Mouse (Mus musculus) Muller cell, postnatal 12 days (primary cell): ENCODE data around the gene Hpca.

Experiments
- DNase-seq: peaks from one replicate; pipeline ENCODE4 v3.0.0-alpha.2; 2015; ENCODE audit errors: inconsistent ontology term

Gene Hpca

DNA sequence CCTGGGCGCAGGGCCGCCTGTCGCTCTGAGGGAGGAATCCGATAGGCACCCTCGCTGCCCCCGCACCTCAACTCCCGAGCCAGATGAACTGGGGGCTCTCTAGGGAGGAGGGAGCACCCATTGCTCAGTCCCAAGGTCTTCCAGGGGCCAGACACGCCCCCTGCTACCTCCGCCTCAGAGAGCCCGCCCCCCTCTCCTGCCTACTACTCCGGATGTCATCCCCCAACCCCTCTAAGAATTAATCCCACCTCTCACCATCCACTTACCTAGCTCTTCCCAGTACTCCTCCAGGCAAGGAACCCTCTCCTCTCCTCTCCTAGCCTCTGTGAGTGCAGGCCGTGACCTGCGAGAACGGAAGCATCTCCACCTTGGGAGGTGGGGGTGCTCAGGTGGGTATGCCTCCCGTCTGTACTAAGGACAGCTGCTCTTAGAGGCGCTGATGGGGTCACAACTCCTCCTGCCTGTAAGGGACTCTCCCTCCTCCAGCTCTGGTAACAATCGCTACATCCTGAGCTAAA is at the start of gene Hpca:
Gene Hpca, minus strand, starts transcription at position 468 of the 518 bp plus-strand sequence.
- DNase-seq, result no peak

DNA sequence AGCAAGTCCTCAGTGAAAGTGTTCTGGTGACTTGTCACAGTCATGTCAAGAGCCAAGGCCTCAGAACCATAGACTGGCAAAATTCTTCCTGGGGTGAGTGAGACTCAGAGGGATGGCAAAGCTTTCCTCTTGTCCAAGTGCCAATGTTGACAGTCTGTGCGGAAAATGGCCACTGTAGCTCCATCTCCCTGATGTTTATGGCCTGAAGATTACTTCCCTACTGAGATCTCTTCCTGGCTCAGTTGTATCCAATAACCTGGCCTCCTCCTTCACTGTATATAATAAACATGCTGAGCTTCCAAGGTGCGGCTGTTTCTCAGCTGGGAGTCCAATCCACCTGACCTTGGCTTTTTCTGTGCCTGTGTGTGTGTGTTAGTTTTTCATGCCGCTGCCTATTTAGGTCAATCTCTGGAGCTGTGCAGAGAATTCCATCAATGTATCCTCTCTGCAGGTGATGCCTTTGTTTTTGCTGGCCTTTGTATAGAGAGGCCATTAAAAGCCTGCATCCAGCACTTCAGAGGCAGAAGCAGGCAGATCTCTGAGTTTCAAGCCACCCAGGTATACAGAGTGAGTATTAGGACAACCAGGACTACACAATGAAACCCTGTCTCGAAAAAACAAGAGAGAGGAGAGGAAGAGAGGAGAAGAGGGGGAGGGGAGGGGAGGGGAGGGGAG is 39.9 kb upstream of the Hpca start:
- no peak for DNase-seq

DNA sequence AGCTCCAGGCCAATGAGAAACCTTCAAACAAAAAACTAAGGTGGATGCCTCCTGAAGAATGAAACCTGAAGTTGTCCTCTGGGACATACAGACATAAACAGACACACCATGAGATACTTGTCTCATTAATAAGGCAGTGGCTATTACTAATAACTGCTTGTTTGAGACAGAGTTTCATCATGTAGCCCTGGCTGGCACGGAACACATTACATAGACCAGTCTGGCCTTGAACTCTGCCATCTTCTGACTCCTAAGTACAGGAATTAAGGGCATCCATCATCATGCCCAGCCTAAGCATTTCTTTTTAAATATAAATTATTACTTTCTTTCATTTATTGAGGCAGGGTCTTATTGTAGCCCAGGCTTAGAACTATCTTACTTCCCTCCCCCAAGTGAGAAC is 39.2 kb upstream of the Hpca start:
- no peak for DNase-seq

DNA sequence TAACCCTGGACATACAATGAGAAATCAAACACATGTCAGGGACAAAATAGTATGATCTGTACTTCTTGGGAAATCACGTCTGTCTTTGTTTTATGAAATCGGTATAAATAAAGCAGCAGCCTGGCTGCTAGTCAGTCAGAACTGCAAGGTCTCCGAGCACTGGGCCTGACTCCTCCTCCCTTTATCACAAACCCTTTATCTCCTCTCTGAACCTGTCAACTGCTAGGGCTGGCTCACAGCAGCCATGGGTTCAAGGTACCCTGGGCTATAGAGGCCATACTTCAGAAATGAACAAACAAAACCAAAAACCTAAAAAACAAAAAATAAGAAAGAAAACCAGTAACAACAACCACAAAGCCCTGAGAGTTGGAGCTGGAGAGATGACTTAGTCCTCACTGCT is 36.7 kb upstream of the Hpca start:
- DNase-seq, result no peak

DNA sequence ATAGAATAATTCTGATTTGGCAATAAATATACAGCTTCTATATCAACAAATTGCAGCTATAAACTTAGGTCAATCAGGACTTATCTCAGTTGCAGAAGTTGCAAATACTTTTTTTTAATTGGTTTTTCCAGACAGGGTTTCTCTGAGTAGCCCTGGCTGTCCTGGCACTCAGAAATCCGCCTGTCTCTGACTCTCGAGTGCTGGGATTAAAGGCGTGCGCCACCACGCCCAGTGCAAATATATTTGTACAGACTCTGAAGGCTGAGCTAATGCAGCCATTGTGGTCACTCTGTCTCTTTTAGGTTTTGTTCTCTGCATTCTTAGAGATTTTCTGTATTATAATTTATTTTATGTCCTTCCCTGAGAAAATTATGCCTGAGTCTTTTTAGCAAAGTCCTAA is 35.7 kb upstream of the Hpca start:
- DNase-seq, result no peak

DNA sequence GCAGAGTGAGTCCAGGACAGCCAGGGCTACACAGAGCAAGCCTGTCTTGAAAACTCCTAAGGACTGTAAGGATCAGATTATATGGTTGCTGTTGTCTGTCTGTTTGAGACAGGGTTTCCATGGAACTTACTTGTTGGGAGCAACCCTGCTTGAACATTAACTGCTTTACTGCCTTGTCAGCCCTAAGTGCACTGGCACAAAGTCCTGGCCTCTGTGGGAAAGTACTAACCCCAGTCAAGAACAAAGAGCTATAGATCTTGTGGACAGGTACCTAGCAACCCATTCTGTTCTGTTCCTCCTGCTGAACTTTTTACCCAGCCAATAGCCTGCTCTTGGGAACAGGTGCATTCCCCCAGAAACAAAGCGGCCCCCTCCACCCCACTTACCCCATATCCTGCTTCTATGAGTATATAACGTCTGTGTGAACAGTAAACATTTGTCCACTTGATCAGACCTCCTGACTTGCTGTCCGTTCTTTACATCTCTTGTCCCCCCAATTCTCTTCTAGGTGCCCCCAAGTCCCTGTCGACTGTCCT is 29.5 kb upstream of the Hpca start:
- no peak for DNase-seq

DNA sequence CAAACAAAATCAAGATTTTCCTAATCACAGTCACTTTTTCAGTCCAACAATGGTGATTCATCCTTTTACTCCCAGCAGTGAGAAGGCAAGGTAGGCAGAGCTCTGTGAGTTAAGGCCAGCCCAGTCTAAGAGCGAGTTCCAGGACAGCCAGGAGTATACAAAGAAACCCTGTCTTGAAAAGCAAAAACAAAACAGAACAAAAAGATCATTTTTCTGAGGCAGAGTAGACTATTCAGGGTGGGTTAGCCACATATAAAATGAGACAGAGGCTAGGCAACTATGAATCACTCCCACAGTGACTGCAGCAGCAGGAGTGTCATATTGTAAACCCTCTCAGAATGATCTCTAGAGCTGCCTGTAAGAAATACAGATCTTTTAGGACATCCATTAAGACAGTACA is 27.5 kb upstream of the Hpca start:
- DNase-seq, result peak; percentile 66

DNA sequence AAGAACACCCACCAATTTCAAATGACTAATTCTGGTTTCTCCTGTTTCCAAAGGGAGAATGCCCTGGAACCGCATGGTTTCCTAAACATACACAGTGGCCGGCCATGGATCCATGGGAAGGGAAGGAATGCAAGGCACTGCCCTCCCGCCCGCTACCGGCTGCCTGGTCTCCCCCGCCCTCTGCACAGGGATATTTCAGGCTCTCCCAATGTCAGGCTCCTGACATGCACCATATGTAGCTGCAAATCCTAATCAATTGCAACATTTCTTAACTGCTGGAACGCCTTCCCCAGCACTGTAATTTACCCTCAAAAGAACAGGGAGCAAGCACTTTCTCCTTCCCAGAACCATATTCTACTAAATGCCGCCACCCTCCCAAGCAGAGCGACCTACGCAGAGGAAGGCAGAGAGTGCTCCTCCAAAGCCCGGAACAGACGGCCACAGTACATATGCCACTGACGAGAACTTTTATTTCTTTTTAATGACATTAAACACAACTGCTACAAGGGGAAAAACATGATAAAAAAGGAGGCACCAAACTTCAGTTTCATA is 25.8 kb upstream of the Hpca start:
- DNase-seq, result no peak

DNA sequence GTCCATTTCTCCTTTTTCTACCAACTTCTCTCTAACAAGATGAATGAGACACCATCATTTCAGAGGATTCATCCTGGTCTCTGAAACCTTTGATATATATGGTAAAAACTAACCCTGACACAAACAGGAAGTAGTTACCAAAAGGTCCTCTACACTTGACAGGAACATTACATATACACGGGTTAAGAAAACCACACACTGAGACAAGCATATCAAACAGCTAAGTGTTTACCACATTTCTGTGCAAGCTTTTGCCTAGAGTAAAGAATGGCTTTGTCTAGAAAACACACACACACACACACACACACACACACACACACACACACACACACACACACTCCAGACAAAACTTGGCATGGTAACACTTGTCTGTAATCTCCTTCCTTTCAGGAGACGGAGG is 24.6 kb upstream of the Hpca start:
- no peak for DNase-seq

DNA sequence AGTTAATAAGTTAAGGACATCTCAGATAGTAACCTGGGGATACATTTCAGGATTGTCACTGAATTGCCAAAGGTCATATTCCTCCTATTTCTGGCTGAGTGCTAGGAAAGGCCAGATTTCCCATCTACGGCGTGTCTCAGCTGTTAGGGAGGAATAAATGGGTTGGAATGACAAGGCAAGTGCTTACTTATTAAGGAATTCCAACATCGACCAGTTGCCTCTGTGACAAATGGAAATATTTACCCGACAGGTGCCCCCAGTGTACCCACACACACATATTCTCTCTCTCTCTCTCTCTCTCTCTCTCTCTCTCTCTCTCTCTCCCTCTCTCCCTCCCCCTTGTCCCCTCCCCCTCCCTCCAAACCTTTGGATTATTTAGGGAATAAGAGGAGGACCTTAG is 24.1 kb upstream of the Hpca start:
- no peak for DNase-seq

DNA sequence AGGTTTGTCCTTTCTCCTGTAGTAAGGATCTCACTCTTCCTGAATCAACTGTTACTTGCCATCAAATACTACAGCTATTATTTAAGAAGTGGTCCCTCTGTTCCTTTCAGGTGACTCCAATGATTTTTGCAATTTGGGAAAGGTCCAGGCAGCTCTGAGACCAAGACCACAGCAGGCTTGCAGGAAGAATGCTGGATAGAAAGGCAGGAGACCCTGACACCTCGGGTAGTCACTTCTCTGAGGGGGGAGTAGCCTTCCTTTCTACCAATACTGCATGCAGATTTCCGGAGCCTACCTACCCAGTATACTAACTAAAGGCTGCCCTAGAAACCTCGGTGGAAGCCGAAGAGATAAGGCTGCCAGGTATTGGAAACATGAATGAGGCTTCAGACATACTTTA is 23.6 kb upstream of the Hpca start:
- DNase-seq, result no peak

DNA sequence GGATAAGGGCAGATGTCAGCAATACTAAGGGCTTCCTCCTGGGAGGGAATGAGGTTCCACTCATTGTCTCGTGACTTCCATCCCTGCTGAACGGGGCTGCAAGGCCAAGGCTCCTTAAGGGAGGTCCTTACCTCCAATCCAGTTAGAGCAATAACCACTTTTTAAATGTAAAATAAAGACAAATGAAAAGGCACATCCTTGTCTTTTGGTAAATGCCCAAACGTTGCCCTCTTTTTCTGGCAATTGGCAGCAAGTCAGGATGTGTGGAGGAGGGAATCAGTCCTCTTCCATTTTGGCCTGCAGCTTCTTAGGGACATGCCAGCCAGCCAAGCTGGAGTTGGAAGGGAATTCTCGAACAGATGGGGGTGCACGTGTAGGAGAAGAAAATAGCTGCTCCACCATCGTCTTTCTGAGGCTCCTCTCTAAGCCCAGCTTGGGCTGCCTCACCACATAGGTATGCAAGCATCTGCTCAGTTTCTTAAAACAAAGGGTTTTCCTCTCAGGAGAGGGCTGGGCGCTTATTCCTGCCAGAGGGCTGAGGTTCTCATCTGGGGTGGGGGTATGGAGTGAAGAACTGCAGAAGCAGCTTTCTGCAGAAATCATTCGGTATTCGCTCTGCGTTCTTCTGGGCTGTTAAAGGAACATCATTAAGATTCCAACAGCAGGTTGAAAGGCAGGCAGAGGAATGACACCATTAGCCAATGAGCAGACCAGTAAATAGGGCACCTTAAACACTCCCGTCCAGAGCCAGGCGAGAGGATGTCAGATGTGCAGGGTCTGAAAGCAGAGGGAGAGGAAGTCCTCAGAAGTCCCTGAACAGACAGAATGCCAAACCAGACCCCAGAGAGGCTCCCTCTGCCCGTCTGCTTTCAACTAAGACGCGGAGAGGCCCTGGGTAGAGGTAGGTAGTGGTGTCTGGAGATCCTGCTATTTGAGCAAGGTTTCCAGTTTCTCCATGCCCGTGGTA is 22.8 kb upstream of the Hpca start:
- peak; percentile 74 for DNase-seq

DNA sequence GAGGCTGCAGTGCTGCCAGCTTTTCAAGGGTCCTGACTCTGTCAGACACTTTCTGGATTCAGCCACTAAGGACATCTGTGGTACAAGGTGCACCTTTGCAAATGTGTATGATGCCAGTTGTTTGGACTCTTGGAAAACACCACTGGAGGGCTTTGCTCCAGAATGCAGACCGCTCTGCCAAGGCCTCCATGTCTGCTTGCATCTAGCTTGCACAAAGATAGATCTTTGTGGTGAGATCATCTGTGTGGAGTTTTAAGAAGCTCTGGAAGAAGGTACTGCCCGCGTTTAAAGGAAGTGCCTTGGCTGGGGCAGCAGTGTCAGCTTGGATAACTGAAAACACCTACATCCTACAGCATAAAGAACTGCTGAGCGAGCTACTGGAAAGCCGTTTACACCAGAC is 21.7 kb upstream of the Hpca start:
- DNase-seq, result no peak

DNA sequence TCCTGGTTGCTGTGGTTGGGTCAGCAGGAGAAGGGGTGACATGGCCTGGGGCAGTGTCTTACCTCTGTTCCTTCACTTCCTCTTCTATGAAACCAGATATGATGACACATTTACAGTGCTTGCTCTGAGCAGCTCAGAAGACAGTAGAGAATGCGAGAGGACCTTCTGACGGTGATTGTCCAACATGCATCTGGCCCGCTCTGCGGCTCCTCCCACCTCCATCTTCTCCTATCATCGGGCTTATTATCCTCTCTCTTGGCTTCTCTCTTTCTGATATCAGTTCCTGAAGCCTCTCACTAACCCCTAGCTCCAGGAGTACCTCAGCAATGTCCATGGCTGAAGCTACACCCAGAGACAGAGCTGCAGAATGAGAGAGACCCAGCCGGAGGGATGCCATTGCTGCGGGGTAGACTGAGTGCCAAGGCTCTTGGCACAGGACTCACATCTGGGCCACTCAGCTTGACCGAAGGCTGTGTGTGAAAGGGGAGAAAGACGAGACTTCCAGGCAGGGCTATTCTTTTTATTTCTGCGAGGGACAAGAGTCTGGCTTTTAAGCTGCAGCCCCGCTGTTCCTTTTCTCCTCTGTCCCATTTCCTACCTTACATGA is 20.7 kb upstream of the Hpca start:
- no peak for DNase-seq

DNA sequence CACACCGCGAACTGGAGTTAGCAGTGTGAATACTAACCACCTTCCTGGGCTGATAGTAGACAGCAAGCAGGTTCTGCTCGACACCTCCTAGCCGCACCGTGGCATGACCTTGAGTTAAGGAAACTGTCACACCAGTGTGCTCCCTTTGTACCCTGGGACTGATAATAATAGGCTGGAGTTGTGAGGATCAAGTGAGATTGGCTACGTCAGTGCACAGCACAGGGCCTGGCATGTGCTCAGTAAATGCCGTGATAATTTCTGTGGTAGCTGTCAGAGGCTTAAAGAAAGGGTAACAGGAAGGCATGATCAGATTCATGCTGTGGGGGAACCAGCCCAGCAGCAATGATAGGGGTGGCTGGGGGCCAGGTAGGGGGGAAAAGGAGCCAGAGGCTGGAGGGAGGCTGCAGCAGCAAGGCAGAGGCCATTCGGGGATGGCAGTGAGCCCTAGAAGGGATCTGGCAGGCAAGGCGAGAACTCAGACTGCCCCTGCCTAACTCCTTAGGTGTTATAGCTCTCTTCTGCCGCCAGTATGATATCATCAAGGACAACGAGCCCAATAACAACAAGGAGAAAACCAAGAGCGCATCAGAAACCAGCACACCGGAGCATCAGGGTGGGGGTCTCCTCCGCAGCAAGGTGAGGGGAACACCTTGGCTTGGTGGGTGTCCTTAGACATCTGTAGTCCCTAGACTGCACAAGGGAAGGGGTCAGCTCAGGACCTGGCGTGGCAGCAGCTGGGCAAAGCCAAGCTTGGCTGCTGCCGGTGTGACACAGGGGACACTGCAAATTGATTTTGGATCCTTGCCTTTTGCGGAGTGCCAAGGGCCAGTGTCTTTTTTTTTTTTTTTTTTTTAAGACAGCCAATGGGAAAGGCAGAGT is 20.0 kb upstream of the Hpca start:
- DNase-seq, result no peak

DNA sequence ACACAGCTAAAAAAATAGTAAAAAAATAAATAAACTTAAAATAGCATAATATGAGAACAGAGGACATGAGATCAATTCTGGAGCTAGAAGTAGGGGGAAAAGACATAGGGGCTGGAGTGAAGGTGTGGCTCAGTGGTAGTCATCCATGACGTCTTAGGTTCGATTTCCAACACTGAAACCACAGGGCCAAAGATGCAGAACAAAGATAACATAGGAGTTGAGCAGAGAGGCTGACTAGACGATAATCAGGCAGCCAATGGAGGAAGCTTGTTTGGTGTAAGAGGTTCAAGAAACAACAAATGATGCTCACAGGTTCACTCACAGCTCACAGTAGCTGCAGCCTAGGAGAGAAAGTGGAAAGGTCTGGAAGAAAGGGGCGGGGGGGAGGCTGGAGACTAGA is 19.0 kb upstream of the Hpca start:
- DNase-seq, result no peak

DNA sequence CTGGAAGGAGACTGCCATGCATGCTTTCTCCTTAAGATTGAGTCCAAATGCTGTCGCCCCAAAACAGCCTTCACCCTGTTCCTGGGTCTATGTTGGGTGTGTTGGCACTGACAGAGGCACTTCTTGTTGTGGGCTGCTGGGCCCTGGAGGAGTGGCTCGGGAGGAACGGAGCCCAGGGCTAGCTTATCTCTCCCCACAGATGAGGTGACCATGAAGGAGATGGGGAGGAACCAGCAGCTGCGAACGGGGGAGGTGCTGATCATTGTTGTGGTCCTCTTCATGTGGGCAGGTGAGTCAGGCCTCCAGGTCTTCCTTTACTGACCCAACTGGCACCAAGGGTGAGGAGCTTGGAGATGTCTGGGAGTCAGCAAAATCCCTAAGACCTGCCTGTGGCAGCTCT is 17.8 kb upstream of the Hpca start:
- no peak for DNase-seq

DNA sequence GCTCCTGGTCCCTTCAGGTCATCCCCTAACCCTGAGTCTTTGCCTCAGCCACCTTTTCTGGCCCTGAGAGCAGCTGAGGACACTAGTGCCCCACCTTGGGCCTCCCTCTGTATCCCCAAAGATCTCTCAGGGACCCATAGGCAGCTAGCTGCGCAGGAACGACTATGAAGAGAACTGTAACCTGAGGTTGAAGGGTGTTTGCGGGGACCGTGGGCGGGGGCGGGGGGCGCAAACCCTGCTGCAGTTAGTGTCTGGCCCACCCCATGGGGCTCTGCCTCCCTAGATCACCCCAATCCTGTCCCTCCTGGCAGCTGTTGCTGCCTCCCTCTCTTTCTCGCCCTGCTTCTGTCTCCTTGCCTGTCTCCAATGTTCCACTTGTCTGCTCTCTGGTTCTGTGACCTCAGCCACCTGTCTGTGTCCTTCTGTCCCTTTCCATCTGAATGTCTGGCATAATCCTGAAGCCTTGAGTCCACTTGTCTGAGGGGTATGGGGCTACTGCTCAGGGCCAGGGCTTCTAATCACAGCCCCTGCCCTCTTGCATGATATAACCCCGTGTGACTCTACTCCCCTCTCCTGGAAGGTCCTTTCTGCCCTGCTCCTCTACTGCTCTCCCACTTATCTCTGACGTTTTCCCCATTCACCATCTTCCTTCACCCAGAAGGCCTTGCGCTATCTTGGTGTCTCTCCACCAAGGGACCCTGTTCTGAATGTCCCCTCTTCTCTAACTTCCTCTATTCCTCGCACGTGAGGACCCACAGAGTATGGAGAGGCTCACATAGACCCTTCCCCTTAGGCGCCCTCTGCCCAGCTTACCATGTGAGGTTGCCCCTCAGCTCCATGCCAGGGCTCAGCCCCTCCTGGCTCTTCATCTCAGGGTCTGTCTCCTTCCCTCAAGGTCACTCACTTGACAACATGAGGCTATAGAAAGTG is 15.8 kb upstream of the Hpca start:
- DNase-seq, result no peak

DNA sequence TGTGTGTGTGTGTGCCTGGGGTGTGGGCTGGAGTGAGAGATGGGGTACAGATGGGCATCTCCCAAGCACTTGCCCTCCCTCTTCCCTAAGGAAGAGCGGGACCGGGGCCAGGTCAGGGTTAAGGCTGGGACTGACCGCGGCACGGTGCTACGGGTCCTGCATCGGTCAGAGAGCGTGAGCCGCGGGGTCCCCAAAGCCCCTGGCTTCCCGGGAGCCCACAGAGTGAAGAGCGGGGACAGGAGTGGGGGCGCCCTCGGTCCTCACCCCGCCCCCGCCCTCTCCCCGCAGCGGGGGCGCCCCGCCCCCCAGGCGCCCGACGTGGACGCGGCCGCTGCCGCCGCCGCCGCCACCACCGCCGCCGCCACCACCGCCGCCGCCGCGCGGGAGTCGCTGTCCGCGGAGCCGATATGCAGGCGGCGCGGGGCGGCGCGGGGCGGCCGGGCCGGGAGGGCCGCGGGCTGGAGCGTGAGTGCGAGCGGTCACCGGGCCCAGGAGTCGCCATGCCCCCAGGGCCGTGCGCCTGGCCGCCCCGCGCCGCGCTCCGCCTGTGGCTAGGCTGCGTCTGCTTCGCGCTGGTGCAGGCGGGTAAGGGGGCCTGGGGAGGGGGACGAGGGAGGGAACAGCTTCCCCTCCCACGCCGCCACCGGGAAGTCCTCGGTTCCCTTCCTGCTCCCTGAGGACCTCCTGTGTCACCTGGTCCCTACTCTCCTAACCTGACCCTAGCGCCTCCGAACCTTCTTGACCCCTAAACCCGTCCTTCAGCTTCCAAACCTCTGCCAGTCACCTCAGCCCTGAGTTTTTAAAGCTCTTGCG is 14.9 kb upstream of the Hpca start, which contains the start of gene Fndc5:
Gene Fndc5, plus strand, starts transcription at position 421 of the 813 bp plus-strand sequence.
- no peak for DNase-seq
